Mouse (Mus musculus) hindbrain, embryonic 16.5 days (tissue): ENCODE measurements at regions not wholly inside any gene's neighbourhood (a gene's known extent, or its start where the extent isn't known, plus 50 kb on each side); places are given as distances from the start of the nearest gene placed in this dataset.
A peak's percentile ranks its signal among the peaks of the same experiment; 100 is the strongest.

Experiments
- ATAC-seq: fragments of 200-750 bp; cut with Nextera tagmentation; 2 replicates; pipeline ENCODE4 v1.8.0; 2017; ENCODE audit warnings: moderate TSS enrichment, moderate library complexity
- H3K27ac ChIP-seq: fragments of 300-500 bp; sonication (generic); 2 replicates; pipeline ENCODE4 v1.5.1; 2014; ENCODE audit warnings: low read depth, mild to moderate bottlenecking, control low read depth, low read length, moderate library complexity
- H3K27me3 ChIP-seq: fragments of 300-500 bp; sonication (generic); replicated peaks from 2 replicates; pipeline ENCODE4 v1.6.1; 2014; ENCODE audit warnings: low read length; ENCODE audit not compliant: control insufficient read depth, insufficient read depth
- H3K36me3 ChIP-seq: fragments of 300-500 bp; sonication (generic); 2 replicates; pipeline ENCODE4 v1.6.1; 2014; ENCODE audit warnings: mild to moderate bottlenecking, low read length, moderate library complexity, mixed read lengths; ENCODE audit not compliant: control insufficient read depth, insufficient read depth
- H3K4me1 ChIP-seq: fragments of 300-500 bp; sonication (generic); 2 replicates; pipeline ENCODE4 v1.6.1; 2014; ENCODE audit warnings: low read depth, low read length; ENCODE audit not compliant: control insufficient read depth, insufficient read depth
- H3K4me2 ChIP-seq: fragments of 300-500 bp; sonication (generic); 2 replicates; pipeline ENCODE4 v1.6.1; 2014; ENCODE audit warnings: mild to moderate bottlenecking, low read length, control low read depth, moderate library complexity
- H3K4me3 ChIP-seq: fragments of 300-500 bp; sonication (generic); 2 replicates; pipeline ENCODE4 v1.5.1; 2014; ENCODE audit warnings: mild to moderate bottlenecking, low read length, control low read depth, moderate library complexity
- H3K9ac ChIP-seq: fragments of 300-500 bp; sonication (generic); 2 replicates; pipeline ENCODE4 v1.6.1; 2014; ENCODE audit warnings: low read depth, mild to moderate bottlenecking, control low read depth, low read length, moderate library complexity
- H3K9me3 ChIP-seq: fragments of 300-500 bp; sonication (generic); 2 replicates; pipeline ENCODE4 v1.6.1; 2014; ENCODE audit warnings: mild to moderate bottlenecking, low read length, moderate library complexity; ENCODE audit not compliant: control insufficient read depth
- WGBS: fragments of 180-500 bp; shearing (Covaris S2); extraction: QIAGEN DNeasy Blood & Tissue Kit; methylation state at CpG from one replicate; pipeline ENCODE4 v1.1.7; 2014; 5-methylcytosine and 5-hydroxymethylcytosine counted together

DNA sequence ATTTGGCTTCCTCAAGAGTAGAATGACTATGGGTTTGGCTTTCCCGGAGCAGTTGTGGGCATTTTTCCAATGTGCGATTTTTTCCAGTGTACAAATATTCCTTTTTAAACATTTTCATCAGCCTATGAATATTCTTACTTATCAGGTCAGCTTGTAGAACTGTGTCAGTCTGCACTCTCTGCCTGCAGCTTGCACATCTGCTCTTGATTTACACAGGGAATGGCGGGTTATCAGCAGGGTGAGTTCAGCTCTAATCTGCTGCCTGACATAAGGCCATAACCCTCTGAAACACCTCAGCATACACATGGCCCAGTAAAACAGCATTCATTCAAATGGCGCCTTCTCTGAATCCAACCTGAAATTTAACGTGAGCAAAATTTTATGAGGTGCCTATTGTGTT is 241.1 kb upstream of the Noct start:
- Histone ChIP-seq H3K9ac (no peak overlapping the region), H3K27me3 (no peaks in the 10 kb centered on the region), H3K9me3 (no peaks in the 10 kb centered on the region), H3K4me3 (no peak overlapping the region), H3K4me1 (no peaks in the 10 kb centered on the region), H3K36me3 (no peaks in the 10 kb centered on the region), H3K27ac (no peak overlapping the region), H3K4me2 (no peak overlapping the region)
- 71% methylated on average over 5 of the region's 5 CpGs for WGBS
- no peak for ATAC-seq

DNA sequence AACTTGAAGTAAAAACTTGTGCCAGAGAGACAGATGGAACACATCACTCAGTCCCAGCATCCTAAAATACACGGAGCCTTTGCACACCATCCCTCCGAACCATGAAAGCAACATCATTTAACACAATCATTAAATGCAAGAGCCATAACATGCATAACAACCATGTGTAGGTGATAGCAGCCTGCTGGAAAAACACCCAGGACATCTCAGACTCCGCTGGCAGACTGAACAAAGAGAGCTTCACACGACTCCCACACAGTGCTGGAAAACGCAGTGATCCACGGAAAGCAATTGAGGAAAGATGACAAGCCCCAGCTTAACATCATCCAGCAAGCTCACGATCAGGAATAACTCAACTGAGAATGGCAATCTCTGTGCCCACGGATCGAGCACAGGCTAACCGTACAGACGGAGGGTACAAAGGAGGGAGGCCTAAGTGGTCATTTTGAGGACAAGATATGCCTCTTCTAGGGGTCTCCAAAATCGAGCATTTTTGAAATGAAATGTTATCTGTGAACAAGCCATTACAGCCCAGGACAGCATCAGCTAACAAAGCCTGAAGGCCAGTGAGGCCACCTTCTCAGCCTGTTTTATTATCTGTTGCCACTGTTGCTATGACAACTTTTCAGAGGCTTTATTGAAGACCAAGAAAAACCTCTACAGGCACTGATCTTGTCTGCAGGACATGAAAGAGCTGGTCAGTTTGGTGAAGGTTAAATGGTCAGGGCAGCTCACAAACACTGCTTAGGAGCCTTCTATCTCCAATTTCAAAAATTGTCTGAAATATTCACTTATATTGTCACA is 240.1 kb upstream of the Noct start:
- no peak overlapping the region for H3K27ac ChIP-seq
- WGBS = 36% methylated on average over 12 of the region's 12 CpGs
- no peak overlapping the region for H3K4me2 ChIP-seq
- no peaks in the 10 kb centered on the region for H3K36me3 ChIP-seq
- no peaks in the 10 kb centered on the region for H3K9me3 ChIP-seq
- H3K27me3 ChIP-seq = no peaks in the 10 kb centered on the region
- H3K4me1 ChIP-seq = no peaks in the 10 kb centered on the region
- H3K4me3 ChIP-seq = no peak overlapping the region
- ATAC-seq = peak; percentile 54; the same call in 1 of the 2 replicates
- no peak overlapping the region for H3K9ac ChIP-seq

DNA sequence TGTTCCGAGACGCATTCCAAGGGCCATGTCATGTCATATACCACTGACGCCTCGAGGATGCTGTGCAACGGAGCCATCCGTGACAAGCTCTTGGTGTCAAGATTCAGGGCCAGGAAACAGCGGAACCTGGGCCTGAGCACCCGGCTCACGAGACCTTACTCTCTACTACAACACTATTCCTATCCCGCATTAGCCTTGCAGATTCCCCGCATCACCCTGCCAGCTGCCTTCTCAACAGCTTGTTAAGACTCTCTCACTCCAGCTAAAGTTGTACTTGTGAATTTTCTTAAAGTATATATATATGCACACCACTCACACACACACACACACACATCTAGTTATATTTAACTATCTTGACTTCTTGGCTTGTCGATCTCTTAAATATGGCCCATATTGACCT is 236.4 kb upstream of the Noct start:
- H3K27ac ChIP-seq = no peak overlapping the region
- no peak overlapping the region for H3K4me2 ChIP-seq
- H3K4me1 ChIP-seq = no peaks in the 10 kb centered on the region
- H3K27me3 ChIP-seq = no peaks in the 10 kb centered on the region
- no peak overlapping the region for H3K9ac ChIP-seq
- ATAC-seq = no peak
- H3K9me3 ChIP-seq = no peaks in the 10 kb centered on the region
- 96% methylated on average over 12 of the region's 12 CpGs for WGBS
- no peaks in the 10 kb centered on the region for H3K36me3 ChIP-seq
- H3K4me3 ChIP-seq = no peak overlapping the region

DNA sequence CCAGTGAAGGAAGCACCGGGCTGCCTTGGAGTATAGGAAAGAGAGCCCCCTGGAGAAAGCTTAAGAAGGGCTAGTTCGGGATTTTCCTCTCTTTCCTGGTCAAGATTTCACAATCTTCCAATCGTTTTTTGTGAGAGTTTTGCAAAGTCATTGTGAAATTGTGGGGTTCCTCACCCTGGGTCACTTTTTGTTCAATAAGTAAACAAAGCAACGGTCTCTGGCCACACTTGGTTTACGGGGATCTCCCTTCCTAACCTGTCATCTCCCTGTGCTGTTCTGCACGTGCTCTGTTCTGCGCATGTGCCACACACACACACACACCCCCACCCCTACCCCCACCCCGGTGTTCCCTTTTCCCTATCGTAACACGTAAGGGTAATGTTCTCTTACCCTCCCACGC is 233.4 kb upstream of the Noct start:
- no peak for ATAC-seq
- Histone ChIP-seq H3K4me3 (no peak overlapping the region), H3K36me3 (no peaks in the 10 kb centered on the region), H3K27ac (no peak overlapping the region), H3K4me2 (no peak overlapping the region), H3K4me1 (no peaks in the 10 kb centered on the region), H3K27me3 (no peaks in the 10 kb centered on the region), H3K9ac (no peak overlapping the region), H3K9me3 (no peaks in the 10 kb centered on the region)
- 86% methylated on average over 11 of the region's 11 CpGs for WGBS

DNA sequence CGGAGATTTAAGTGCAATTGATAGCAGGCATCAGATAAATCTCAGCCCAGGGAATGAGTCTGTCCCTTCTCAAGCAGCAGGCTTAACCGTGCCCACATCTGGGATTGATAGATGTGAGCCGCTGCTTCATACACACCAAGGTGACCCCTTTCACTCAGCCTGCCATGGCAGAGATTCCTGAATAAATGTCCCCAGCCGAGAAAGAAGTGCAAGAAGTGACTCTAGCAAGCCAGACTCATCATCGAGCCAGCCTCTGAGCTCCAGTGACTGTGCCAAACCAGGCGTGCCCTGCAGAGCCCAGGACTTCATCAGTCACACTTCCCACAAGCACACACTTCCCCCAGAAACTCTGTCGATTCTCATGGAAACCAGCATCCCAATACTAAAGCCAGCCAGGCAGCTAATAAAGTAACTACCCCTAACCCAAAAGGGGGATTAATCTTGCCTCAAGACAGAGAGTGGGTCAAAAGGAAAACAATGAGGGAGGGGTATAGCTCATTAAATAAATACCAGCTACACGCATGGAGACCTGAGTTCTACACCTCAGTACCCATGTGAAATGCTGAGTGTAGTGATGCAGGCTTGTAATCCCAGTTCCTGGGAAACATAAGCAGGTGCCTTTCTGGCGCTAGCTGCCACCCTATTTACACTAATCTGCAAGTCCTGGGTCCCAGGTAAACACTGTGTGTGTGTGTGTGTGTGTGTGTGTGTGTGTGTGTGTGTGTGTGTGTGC is 231.5 kb upstream of the Noct start:
- peak; percentile 65; the same call in 1 of the 2 replicates for ATAC-seq
- Histone ChIP-seq H3K36me3 (no peaks in the 10 kb centered on the region), H3K9me3 (no peaks in the 10 kb centered on the region), H3K4me2 (no peak overlapping the region), H3K27ac (no peak overlapping the region), H3K4me1 (no peaks in the 10 kb centered on the region), H3K27me3 (no peaks in the 10 kb centered on the region), H3K4me3 (no peak overlapping the region), H3K9ac (no peak overlapping the region)
- 43% methylated on average over 9 of the region's 9 CpGs for whole genome bisulfite sequencing

DNA sequence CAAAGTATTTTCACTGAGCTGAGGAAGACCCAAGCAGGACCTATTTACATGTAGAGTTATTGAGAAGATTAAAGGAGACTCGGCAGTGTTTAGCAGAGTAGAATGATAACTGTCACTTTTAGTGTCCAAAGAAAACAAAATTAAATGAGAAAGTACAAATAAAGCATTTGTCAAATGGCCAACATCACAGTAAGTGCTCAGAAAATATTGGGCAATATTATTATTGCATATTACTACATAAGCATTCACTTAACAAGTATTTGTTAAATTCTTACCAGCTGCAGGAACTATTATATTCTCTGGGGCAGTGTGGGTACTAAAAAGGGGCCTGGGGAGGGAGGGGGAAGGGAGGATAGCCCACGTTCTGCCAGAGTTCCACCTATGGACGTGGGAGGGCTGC is 224.5 kb upstream of the Noct start:
- Histone ChIP-seq H3K27me3 (no peaks in the 10 kb centered on the region), H3K4me1 (peaks cover 4% of the 10 kb centered on the region; the same call in 1 of the 2 replicates)
- 78% methylated on average over 3 of the region's 3 CpGs for WGBS

DNA sequence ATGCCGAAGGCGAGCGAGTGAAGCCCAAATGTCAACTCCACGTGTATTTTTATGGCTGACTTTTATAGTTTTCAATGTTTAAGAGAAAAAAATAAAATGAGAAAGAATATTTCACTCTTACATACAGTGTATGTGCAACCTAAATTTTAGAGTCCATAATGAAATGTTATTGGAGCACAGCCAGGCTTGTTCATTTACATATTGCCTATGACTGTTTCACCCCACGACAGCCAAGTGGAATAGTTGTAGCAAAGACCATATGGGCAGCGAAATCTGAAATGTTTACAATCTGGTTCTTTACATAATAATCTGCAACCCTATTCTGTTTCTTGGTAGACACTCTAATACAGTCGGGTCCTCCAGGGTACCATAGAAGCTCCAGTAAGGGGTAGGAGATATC is 223.3 kb upstream of the Noct start:
- H3K4me2 ChIP-seq = no peak overlapping the region
- H3K9me3 ChIP-seq = no peaks in the 10 kb centered on the region
- H3K9ac ChIP-seq = no peak overlapping the region
- H3K4me3 ChIP-seq = no peak overlapping the region
- H3K4me1 ChIP-seq = peaks cover 4% of the 10 kb centered on the region; the same call in 1 of the 2 replicates
- no peaks in the 10 kb centered on the region for H3K36me3 ChIP-seq
- H3K27ac ChIP-seq = no peak overlapping the region
- no peaks in the 10 kb centered on the region for H3K27me3 ChIP-seq
- no peak for ATAC-seq
- WGBS = 94% methylated on average over 7 of the region's 7 CpGs

More for the DNA sequence above, 224.5 kb upstream of the Noct start:
- Histone ChIP-seq H3K4me2 (no peak overlapping the region), H3K9ac (no peak overlapping the region), H3K9me3 (no peaks in the 10 kb centered on the region), H3K27ac (no peak overlapping the region), H3K4me3 (no peak overlapping the region), H3K36me3 (no peaks in the 10 kb centered on the region)
- no peak for ATAC-seq

DNA sequence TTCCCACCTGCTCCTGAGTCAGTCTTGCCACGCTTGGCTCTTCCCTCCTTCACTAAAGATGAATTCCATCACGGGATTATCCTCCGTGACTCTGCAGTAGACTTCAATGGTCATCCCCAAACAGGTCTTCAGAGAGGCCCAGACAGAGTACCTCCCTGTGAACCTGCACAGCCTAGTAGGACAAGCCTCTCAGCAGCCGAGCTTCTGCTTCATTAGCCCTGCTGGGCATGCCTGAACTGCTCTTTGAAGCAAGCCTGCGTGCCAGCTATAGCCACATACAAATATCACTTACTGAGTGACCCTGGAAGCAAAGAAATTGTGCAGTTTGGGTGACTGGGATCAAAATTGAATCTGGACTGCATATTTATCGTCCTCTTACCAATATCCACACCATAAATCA is 221.6 kb upstream of the Noct start:
- Histone ChIP-seq H3K4me2 (no peak overlapping the region), H3K27me3 (no peaks in the 10 kb centered on the region), H3K36me3 (no peaks in the 10 kb centered on the region), H3K4me1 (peaks cover 4% of the 10 kb centered on the region; the same call in 1 of the 2 replicates), H3K9me3 (no peaks in the 10 kb centered on the region), H3K27ac (no peak overlapping the region), H3K4me3 (no peak overlapping the region), H3K9ac (no peak overlapping the region)
- ATAC-seq = peak; percentile 57; the same call in 1 of the 2 replicates
- 41% methylated on average over 6 of the region's 6 CpGs for WGBS

DNA sequence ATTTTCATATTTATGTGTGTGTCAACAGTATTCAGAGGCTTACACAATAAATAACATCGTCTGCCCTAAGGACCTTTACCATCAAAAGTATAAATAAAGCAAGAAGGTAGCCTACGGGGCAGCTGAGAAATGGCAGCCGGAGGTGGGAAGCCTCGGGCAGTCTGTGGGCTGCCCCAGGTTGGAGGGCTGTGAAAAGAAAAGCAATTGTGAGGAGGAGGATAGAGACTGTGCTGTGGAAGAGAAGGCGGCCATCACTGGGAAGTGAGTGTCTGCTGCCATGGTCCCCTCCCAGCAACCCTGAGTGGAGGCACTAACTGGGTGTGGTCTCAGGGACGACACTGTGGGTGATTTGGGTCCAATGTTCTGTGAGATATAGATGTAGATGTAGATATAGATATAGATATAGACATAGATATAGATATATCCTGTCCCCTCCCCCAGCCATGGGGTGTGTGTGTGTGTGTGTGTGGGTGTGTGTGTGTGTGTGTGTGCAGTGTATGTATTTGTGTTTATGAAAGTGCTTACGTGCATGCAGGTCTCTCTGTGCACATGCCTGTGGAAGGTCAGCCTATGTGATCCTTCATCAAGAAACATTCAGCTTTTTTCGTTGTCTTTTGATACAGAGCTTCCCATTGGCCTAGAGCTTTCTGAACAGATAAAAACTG is 220.6 kb upstream of the Noct start:
- 47% methylated on average over 8 of the region's 8 CpGs for WGBS
- ATAC-seq = peak; percentile 46; the same call in 1 of the 2 replicates
- Histone ChIP-seq H3K4me2 (no peak overlapping the region), H3K9ac (no peak overlapping the region), H3K27ac (no peak overlapping the region), H3K27me3 (no peaks in the 10 kb centered on the region), H3K4me1 (peaks cover 4% of the 10 kb centered on the region; the same call in 1 of the 2 replicates), H3K4me3 (no peak overlapping the region), H3K9me3 (no peaks in the 10 kb centered on the region), H3K36me3 (no peaks in the 10 kb centered on the region)
